Mouse (Mus musculus): ENCODE measurements at regions not wholly inside any gene's neighbourhood (a gene's known extent, or its start where the extent isn't known, plus 50 kb on each side); places are given as distances from the start of the nearest gene placed in this dataset.

DNA sequence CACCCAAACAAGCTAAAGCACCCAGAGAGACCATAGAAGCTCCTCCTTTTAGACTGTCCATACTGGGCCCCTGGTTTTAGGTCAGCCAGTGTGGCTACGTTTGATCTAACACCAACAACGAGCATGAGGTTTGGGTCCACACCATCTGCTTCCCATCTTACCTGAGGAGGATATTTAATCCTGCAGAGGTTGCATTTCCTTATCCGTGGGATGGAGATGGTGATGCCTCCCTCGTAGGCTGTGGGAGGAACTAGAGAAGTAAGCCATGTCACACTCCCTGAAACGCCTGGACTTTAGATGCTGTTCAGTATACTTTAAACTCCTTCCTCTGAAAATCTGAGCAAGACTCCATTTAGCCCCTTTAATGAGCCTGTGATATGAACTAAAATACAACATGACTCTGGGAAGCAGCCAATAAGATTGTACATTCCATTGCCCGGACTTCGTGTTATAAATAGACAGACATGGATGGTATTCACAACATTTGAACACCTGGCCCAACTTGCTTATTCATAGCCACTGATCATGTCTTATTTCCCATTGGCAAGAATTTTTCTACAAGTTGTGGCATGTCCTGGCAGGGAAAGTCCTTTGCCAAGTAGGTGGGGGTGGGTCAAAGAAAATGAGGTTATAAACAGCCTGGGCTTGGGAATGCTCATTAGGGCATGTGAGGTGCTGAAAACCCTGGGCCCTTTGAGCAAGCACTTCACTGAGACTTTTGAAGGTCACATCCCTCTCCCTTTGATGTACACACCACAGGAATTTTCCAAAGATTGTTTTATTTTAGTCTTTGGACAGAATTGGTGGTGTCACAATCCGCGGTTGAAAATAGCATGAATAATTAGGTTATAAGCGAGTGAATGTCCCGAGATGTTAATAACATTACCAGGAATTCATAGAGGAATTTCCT, 89.7 kb upstream of the Pgrmc2 start:
- DNase-seq: no peak

DNA sequence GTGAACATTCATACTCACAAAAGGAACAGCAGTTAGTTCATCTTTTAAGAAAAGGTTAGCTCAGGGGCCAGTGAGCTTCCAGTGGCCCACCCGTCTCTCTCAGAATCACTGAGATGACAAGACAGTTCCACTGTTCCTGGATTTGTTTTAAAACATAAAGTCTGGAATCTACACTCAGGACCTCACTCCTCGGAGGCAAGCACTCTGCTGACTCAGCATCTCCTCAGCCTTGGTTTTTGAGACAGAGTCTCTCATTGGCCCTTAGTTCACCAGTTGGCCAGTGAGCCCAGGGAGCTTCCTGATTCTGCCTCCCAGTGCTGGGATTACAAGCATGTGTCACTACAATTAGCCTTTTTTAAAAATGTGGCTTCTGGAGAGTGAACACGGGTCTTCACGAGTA, 88.9 kb upstream of the Pgrmc2 start:
- no peak for DNase-seq

DNA sequence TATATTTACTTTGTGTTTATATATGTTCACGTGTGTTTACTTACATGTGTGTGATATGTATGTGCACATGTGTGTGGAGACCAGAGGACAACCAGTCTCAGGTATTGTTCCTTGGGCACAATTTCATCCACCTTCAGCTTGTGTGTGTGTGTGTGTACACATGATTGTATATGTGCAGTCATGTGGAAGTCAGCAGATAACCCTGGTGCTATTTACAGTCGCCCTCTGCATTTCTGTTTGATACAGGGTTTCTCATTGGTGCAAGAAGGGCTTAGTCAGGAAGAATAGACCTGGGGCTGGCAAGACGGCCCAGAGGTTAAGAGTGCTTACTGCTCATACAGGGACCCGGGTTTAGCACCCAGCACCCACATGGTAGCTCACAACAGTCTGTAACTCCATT, 88.5 kb upstream of the Pgrmc2 start:
- no peak for DNase-seq

DNA sequence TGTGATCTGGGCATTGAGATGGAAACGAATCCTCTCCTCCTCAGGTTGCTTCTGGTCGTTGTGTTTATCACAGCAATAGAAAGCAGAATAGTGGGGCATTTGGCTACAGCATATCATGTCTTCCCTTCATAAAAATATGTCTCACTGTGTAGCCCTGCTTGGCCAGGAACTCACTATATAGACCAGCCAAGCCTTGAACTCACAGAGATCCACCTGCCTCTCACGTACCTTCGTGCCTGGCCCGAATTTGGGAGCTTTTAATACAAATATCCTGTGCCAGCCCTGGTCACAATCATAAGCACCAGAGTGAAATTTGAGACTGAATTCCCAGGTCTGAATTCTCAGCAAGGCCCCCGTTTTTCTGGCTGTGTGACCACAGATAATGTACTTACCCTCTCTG, 87.7 kb upstream of the Pgrmc2 start:
- DNase-seq: no peak

DNA sequence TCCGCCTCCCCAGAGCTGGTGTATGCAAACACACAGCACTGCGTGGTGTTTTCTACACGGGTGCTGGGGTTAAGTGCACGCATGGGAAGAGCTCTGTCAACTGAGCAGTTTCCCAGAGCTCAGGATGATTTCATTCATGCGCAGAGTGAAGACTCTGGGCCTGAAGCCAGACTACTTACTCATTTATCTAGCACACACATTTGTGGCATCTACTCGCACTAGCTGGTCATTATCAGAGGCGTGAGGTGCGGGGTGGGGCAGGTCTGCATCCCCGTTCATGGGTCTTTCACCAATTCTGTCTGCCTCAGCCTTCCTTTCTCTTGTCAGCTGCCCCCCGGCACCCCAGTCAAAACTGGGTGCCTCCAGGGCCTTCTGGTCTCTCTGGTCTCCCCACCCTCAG, 86.6 kb upstream of the Pgrmc2 start:
- no peak for DNase-seq

DNA sequence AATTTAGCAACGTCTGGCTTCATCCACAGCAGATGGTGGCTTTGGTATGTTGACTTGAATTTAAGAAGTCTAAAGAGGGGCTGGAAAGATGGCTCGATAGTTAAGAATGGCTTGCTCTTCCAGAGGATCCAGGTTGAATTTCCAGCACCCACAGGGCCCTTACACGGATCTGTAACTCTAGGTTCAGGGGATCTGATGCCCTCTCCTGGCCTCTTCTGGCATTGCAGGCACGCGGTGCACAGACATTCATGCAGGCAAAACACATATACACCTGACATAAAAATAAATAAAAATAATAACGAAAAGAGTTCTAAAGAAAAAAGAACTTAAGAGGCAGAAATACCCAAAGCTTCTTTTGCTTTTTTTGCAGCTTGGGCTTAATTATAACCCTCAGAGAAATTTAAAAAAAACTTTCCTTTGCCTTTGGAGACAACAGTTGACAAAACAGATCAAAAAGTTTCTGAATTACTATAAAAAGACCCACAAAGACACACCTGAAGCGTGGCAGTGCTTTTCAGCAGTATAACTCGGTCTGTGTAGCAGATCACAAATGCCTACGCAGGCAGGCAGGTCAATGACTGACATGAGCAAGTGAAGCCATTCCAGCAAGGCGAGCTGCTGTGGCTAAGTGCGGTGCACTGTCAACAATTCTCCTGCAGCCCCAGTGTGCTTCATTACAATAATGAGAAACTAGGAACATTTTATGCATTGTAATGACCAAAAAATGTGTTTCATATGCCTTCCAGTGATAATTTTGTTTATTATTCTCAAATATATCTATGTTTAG, 85.5 kb upstream of the Pgrmc2 start:
- DNase-seq: no peak

DNA sequence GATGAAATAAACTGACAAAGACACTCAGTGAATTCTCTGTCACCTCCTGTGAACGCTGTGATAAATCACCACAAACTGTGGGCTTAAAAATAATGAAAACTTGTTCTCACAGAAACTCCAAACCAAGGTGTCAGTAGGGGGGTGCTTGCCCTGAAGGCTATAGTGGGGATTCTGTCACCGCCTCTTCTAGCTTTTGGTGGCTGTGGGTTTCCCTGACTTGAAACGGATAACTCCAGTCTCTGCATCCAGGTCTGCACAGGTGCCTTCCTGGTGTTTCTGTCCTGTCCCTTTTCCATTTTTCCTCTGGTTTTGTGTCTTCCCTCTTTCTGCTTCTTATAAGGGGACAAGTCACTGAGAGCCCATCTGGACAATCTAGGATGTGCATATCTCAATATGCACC, 84.6 kb upstream of the Pgrmc2 start:
- no peak for DNase-seq

DNA sequence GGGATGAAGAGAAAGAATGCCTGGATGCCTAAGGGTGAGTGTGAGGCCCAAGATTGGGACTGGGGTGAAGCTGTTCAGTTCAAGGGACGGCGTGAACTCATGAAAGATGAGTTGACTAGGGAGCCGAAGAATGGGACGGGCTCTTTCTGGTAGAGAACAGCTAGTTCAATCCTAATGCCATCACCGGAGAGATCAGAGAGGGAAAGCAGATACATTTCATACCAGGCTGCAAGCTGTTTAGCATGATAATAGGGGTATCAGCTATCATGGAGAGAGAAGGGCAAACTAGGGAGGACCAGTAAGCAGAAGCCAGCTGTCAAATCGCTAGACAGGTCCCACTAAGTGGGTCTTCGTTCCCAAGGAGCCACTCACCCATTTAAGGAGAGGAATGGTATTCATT, 81.9 kb upstream of the Pgrmc2 start:
- no peak for DNase-seq

DNA sequence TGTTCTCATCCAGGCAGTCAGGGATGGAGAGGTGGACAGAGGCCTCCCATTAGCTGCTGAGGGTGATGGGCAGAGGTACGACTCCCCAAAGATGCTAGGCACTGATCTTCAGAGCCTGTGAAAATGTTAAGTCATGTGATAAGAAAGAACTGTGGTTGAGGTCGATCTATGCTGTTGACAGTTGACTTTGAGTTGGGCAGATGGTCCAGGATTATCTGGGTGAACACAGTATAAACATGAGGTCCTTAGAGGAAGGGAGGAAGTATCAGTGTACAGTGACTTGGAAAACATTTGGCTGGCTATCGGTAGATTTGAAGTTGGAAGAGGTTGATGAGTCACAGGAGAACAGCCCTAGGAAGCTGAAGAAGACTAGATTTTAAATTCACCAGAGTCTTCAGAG, 80.9 kb upstream of the Pgrmc2 start:
- no peak for DNase-seq

DNA sequence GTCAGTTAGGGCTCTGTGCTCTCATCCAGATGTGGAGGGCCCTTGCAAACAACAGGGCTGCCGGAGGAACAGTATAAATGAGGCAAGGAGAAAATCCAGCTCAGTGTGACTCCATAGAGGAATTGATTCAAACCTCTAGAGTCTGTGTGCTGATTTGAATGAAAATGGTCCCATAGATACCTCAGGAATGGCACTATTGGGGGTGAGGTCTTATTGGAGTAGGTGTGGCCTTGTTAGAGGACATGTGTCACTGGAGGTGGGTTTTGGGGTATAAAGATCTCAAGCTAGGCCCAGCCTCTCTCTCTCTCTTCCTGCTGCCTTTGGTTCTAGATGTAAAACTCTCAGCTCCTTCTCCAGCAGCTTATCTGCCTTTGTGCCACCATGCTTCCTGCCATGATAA, 79.7 kb upstream of the Pgrmc2 start:
- DNase-seq: no peak

DNA sequence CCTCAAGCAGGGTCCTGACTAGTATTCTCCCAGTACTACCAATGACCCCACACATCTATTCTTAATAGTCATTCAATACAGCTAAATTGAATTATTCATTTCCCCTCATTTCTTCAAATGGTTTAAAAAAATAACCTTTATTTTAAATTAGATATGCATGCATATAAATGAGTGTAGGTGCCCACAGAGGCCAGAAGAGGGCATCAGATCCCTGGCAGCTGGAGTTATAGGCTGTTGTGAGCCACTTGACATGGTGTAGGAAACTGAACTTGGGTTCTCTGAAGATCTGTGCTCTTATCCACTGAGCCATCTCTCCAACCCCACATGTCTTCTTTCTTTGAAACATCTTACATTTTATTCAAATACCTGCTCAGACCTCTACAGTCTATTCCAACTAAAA, 77.8 kb upstream of the Pgrmc2 start:
- no peak for DNase-seq

DNA sequence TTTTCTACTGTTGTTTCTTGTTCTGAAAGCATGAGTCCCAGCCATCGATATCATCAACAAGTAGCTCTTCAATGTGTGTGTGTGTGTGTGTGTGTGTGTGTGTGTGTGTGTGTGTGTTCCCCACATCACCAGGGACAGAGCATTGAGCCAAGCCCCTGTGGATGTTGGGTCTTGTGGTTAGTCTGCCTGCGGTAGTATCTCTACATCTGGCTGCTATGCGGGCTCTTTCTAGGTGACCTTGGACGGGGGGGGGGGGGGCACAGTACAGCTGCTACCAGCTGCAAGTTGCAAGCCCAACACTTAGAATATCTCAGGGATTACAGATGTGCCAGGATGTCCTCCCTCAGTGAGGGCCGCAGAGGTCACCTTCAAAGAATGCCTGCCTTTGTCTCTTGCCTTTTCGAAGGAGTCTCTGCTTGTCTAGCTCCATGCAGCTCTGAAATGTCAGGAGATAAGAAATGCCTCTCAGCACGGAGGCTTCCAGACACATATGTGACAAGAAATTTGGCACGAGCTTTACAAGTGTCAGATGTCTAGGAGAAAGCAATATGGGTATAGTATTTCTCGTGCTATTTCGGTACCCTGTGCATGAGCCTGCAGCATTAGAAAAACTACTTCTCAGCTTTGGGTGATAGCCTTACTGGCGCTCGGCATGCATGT, 75.6 kb upstream of the Pgrmc2 start:
- no peak for DNase-seq

DNA sequence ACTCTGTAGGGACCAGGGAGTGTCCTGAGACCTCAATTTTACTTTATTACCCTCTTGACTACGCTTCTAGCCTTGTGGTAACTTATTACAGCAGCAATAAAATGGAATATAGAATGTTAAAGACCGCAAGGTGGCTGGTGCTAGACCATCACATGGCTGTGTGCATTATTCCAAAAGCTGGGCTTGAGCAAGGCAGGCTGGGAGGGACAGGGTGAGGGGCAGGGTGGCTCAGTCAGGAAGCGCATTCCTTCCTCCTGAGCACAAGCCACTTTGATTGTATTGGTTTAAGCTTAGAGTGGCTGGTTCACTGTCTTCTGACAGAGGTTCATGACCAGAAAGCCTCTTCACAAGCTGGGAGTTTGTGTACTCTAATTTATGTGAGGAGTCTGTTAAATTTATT, 74.6 kb upstream of the Pgrmc2 start:
- no peak for DNase-seq

DNA sequence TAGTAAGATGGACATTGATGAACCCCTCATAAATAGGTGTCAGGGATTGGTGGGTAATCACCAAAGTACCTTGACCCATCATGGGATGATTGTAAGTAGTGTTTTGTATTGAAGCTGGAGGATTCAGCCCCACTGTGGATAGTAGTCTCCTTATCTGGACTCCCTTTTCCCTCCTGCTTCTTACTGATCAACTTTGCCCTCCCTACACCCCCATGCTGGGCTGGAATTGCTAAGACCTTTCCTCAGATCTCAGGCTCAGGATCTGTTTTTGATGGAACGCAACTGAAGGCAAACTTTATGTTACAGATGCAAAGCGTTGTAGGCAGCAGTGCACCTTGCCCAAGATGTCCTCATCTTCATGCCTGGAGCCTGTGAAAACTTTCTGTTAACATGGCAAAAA, 73.7 kb upstream of the Pgrmc2 start:
- DNase-seq: no peak

DNA sequence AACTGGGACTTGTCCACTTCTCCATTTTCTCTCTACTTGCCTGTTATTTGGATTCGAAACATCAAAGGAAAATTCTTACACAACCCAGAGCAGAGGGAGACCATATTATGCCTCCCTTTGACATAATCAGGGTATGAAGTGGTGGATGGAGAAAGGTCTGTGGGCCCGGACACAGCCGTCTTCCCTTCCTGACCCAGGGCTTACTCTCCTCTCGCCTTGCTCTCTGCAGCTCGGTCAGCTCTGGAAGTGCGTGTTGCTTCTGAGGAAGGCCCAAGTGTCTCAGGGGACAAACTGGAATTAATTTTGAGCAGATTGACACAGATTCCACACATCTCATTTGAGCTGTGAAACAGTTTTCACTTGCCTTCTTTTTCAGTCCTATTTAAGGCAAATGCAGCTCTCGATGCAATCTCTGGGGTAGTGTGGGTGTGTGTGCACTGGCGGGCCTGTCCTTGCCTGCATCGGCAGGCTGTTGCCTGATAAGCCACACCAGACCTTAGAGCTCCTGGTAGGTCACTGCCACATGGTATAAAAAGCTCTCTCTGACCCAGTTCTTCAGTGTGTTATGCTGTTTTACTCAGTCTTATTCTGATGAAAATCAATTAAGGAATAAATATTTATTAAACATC, 72.4 kb upstream of the Pgrmc2 start:
- DNase-seq: no peak

DNA sequence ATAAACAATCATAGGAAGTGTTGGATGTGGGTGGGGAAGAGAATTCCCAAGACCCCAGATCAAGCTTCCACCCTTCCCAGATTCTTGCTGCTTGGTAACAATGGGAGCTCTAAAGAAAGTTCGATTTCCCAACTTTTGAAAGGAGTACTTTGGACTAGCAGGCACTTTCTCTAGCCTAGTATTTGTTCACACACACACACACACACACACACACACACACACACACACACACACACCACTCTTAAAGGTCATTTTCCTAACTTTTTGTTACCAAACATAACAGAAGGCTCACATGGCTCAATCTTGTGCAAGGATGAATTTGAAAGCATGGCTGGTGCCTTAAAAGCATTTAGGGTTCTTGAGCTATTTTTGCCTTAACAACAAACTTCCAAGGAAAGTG, 71.6 kb upstream of the Pgrmc2 start:
- DNase-seq: no peak

DNA sequence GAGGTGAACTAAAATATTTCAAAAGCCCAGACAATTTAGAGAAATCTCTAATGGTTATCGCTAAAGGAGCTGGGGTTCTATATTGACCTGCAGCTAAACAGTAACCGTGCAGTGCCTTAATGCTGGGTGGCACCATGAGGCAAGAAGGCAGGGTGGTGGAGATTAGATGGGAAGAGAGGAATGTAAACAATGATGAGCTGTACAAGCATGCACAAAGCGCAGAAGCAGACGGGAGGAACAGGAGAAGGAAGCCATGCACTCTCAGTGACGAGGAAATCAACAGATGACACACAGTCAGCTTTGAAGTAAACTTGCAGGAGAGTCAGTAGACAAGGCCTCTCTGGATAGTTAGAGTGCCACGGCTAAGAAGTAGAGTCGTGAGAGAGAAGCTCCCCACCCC, 69.1 kb upstream of the Pgrmc2 start:
- no peak for DNase-seq

DNA sequence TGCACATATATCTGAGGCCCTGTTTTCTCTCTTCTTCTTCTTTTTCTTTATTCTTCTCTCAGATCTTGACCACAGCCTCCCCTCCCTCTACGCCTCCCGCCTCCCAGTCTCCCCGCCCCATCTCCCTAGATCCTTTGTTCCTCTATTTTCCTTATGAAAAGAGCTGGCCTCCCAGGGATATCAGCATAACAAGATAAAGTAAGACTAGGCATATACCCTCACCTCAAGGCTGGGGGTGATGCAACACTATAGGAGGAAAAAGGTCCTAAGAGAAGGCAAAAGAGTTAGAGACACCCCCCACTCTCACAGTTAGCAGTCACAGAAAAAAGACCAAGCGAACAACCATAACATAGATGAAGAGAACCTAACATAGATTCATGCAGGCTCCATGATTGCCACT, 57.5 kb upstream of the Pgrmc2 start:
- no peak for DNase-seq

DNA sequence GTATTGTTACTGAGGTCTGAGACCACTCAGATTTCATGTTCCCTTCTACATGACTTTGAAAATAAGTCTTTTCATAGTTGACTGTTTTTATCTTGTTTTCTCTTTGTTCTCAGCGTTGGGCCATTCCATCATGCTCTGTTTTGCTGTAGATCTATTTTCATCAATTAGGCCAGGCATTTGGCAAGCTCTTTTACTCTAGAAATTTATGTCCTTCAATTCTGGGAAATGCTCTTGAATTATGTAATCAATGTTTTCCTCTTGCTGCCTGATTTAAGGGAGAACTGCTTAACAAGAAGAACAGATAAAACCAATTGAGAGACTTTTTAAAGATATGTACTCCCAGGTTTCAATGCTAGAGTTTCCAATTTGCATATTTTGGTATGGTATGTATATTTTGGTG, 55.1 kb upstream of the Pgrmc2 start:
- no peak for DNase-seq

DNA sequence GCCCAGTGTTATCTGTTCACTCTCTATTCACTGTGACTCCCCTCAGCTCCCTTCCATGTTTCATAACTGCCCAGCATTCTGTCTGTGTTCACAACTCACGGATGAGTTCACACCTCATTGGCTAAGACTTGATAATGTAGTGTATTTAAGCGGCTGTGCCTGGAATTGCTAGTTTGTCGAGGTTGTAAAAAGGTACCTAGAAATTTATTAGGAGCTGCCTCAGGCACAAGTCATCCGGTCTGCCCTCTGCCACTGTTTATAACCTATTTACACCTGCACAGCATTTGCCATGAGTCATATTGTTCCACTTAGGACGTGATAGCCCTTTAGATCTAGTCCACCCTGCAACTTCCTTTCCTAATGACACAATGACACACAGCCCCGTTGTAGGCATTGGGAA, 50.0 kb upstream of the Pgrmc2 start:
- no peak for DNase-seq

Data from cerebellum, adult 9-10 months (tissue).